Mouse (Mus musculus): ENCODE results near the gene Cldn13. TPM values are rescaled to one million over a fixed set of nuclear protein-coding genes. Genes with fewer than 3 reads are reported as not detected.
"Not testable (repeated sequence)": the region's sequence is repeated elsewhere in the genome, so short reads cannot be mapped to it uniquely, and the experiment has no call there.

Cldn13 gene
- polyA plus RNA-seq, 1 experiment from 2014 or later, result 3.8 TPM

DNA sequence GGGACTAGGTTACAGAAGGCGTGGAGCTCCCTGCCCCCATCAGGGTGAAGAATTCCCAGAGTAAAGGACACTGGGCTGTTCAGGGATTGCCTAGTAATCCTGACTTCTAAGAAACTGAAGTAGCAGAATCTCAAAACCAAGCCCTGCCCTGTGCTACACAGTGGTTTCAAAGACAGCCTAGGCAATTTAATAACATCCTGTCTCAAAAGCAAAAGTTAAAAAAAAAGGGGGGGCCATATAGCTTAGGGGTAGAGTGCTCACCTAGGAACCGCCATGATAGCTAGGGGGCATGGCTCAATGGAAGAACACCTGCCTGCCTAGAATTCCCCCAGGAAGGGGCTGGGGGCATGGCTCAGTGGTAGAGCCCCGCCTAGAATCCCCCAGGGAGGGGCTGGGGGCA lies 23.7 kb upstream of the Cldn13 start:
- Histone ChIP-seq H3K27me3 (ENCODE audit: control insufficient read depth, insufficient read depth, low read length) (no peaks in the 10 kb centered on the region), H3K9ac (ENCODE audit: low read length) (no peak overlapping the region), H3K4me3 (ENCODE audit: low read depth, low read length) (no peak overlapping the region), H3K27ac (ENCODE audit: low read depth, low read length) (no peak overlapping the region), H3K4me1 (ENCODE audit: control insufficient read depth, insufficient read depth, low read length) (no peaks in the 10 kb centered on the region), H3K4me2 (no peak overlapping the region), H3K36me3 (ENCODE audit: control insufficient read depth, insufficient read depth, low read length) (no peaks in the 10 kb centered on the region), H3K9me3 (ENCODE audit: control insufficient read depth, low read length) (no peaks in the 10 kb centered on the region)
- DNase-seq (ENCODE audit: low spot score, missing footprints) (no peak), ATAC-seq (ENCODE audit: low FRiP score) (no peak)
- WGBS, result 63% methylated on average over 3 of the region's 3 CpGs

DNA sequence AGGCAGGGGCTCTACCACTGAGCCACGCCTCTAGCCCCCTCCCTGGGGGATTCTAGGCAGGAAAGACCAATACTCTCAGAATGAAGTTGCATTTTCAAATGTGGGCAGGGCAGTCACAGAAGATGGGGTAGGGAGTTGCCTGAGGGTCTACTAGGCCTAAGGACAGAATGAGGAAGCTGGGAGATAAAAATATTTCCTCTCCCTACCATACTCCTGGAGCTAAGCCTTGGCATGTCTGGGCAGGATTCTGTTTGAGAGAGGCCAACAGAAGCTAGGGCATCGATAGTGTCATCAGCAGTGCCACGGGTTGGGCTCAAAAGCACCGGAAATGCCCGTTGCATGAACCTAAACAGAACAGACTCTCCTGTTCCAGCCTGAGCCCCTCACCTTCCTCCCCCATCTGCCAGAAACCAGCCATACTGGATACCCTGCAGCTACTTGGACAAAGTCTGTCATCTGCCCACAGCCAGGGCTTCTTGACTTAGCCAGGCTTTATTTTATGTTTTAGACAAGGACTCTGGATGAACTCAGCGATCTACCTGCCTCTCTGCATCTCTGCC lies 21.4 kb upstream of the Cldn13 start:
- no peak overlapping the region for H3K4me3 ChIP-seq (ENCODE audit: low read depth, low read length)
- no peak for DNase-seq (ENCODE audit: low spot score, missing footprints)
- H3K9me3 ChIP-seq (ENCODE audit: control insufficient read depth, low read length), result no peaks in the 10 kb centered on the region
- ATAC-seq (ENCODE audit: low FRiP score), result no peak
- H3K9ac ChIP-seq (ENCODE audit: low read length), result no peak overlapping the region
- WGBS, result 87% methylated on average over 6 of the region's 6 CpGs
- no peaks in the 10 kb centered on the region for H3K36me3 ChIP-seq (ENCODE audit: control insufficient read depth, insufficient read depth, low read length)
- H3K27me3 ChIP-seq (ENCODE audit: control insufficient read depth, insufficient read depth, low read length), result no peaks in the 10 kb centered on the region
- H3K4me2 ChIP-seq, result no peak overlapping the region
- peaks cover 4% of the 10 kb centered on the region for H3K4me1 ChIP-seq (ENCODE audit: control insufficient read depth, insufficient read depth, low read length)
- H3K27ac ChIP-seq (ENCODE audit: low read depth, low read length), result no peak overlapping the region

DNA sequence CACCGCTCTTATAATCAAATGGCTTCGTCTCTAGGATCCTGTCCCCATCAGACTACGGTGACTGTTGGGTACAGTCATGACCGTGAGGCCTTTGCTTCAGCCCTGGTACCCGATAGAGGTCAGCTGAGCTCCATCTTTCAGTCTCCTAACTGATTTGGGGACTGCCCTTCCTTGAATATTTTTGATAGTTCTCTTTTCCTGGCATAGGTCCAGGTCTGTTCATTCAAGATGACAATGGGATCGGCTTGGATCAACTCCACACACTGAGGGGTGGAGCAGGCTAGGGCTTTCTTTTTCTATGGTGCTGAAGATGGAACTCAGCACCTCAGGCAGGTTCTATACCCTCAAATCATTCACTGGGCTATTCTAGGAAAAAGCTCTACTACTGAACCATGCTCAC lies 20.7 kb upstream of the Cldn13 start:
- WGBS, result 95% methylated on average over 6 of the region's 6 CpGs
- ATAC-seq (ENCODE audit: low FRiP score) (no peak), DNase-seq (ENCODE audit: low spot score, missing footprints) (no peak)
- Histone ChIP-seq H3K4me3 (ENCODE audit: low read depth, low read length) (no peak overlapping the region), H3K4me1 (ENCODE audit: control insufficient read depth, insufficient read depth, low read length) (peaks cover 4% of the 10 kb centered on the region), H3K27ac (ENCODE audit: low read depth, low read length) (no peak overlapping the region), H3K9me3 (ENCODE audit: control insufficient read depth, low read length) (no peaks in the 10 kb centered on the region), H3K4me2 (no peak overlapping the region), H3K9ac (ENCODE audit: low read length) (no peak overlapping the region), H3K36me3 (ENCODE audit: control insufficient read depth, insufficient read depth, low read length) (no peaks in the 10 kb centered on the region), H3K27me3 (ENCODE audit: control insufficient read depth, insufficient read depth, low read length) (no peaks in the 10 kb centered on the region)

DNA sequence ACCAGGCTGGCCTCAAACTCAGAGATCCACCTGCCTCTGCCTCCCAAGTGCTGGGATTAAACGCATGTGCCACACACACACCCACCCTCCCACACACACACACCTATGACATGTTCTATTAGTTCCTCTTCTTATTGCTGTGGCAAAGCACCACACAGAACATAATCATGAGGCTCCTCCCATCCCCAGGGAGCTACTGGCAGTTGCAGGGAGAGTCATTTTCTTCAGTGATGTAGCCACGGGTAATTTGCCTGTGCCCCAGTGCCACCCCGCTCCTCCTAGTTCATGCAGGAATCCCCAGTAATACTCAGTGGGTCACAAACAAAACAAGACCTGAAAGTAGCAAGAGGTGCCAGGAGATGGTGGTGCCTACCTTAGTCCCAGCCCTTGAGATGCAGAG lies 19.3 kb upstream of the Cldn13 start:
- Histone ChIP-seq H3K9ac (ENCODE audit: low read length) (no peak overlapping the region), H3K4me3 (ENCODE audit: low read depth, low read length) (no peak overlapping the region), H3K36me3 (ENCODE audit: control insufficient read depth, insufficient read depth, low read length) (no peaks in the 10 kb centered on the region), H3K4me1 (ENCODE audit: control insufficient read depth, insufficient read depth, low read length) (peaks cover 4% of the 10 kb centered on the region), H3K27me3 (ENCODE audit: control insufficient read depth, insufficient read depth, low read length) (no peaks in the 10 kb centered on the region), H3K27ac (ENCODE audit: low read depth, low read length) (no peak overlapping the region), H3K9me3 (ENCODE audit: control insufficient read depth, low read length) (no peaks in the 10 kb centered on the region), H3K4me2 (no peak overlapping the region)
- ATAC-seq (ENCODE audit: low FRiP score) (no peak), DNase-seq (ENCODE audit: low spot score, missing footprints) (no peak)
- 95% methylated on average over 3 of the region's 3 CpGs for WGBS

DNA sequence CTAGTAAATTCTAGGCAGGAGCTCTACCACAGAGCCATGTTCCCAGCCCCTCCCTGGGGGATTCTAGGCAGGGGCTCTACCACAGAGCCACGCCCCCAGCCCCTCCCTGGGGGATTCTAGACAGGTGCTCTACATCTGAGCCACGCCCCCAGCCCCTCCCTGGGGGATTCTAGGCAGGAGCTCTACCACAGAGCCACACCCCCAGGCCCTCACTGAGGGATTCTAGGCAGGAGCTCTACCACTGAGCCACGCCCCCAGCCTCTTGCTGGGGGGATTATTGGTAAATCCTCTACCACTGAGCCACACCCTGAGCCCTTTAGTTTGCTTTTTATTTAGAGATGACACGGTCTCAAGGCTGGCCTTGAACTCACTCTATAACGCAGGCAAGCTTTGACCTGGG lies 18.4 kb upstream of the Cldn13 start:
- 81% methylated on average over 5 of the region's 5 CpGs for WGBS
- H3K36me3 ChIP-seq (ENCODE audit: control insufficient read depth, insufficient read depth, low read length); ATAC-seq (ENCODE audit: low FRiP score); H3K27ac ChIP-seq (ENCODE audit: low read depth, low read length); H3K9me3 ChIP-seq (ENCODE audit: control insufficient read depth, low read length); DNase-seq (ENCODE audit: low spot score, missing footprints); H3K4me3 ChIP-seq (ENCODE audit: low read depth, low read length); H3K4me2 ChIP-seq; H3K27me3 ChIP-seq (ENCODE audit: control insufficient read depth, insufficient read depth, low read length); H3K4me1 ChIP-seq (ENCODE audit: control insufficient read depth, insufficient read depth, low read length); H3K9ac ChIP-seq (ENCODE audit: low read length): not testable (repeated sequence)

DNA sequence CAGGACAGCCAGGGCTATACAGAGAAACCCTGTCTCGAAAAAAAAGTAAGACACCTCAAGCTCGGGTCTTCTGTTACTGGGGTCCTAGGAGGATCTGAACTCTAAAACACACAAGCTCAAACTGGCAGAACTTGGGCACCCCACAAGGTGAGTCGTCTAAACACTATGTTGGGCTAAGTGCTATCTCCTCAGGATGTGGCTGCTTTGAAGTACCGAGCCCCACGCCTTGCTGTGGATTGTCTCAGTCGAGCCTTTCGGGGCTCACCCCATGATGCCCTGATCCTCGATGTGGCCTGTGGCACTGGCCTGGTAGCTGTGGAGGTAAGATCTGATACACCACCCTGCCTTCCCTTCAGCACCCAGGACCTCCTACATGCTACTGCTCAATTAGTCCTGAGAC lies 18.0 kb upstream of the Cldn13 start:
- H3K4me3 ChIP-seq (ENCODE audit: low read depth, low read length), result no peak overlapping the region
- H3K4me2 ChIP-seq, result no peak overlapping the region
- H3K27me3 ChIP-seq (ENCODE audit: control insufficient read depth, insufficient read depth, low read length), result no peaks in the 10 kb centered on the region
- H3K36me3 ChIP-seq (ENCODE audit: control insufficient read depth, insufficient read depth, low read length), result no peaks in the 10 kb centered on the region
- no peak for ATAC-seq (ENCODE audit: low FRiP score)
- DNase-seq (ENCODE audit: low spot score, missing footprints), result no peak
- 93% methylated on average over 8 of the region's 8 CpGs for WGBS
- no peaks in the 10 kb centered on the region for H3K9me3 ChIP-seq (ENCODE audit: control insufficient read depth, low read length)
- H3K9ac ChIP-seq (ENCODE audit: low read length), result no peak overlapping the region
- H3K4me1 ChIP-seq (ENCODE audit: control insufficient read depth, insufficient read depth, low read length), result peaks cover 4% of the 10 kb centered on the region
- no peak overlapping the region for H3K27ac ChIP-seq (ENCODE audit: low read depth, low read length)

DNA sequence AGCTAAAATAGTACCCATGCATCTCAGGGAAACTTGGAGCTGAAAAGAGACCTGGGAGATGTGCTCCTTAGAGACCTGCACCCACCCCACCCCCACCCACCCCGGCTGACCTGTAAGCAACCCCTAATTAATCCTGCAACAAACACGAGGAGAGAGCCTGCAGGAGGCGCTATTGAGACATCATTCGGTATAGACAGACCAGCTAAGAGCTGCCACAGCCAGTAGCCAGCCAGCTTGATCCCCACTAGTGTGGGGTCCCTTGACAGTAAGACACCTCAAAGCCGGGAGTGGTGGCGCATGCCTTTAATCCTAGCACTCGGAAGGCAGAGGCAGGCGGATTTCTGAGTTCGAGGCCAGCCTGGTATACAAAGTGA lies 17.6 kb upstream of the Cldn13 start:
- Histone ChIP-seq H3K4me3 (ENCODE audit: low read depth, low read length) (peak overlapping the region; percentile 54), H3K9me3 (ENCODE audit: control insufficient read depth, low read length) (no peaks in the 10 kb centered on the region), H3K4me2 (peak overlapping the region; percentile 94), H3K4me1 (ENCODE audit: control insufficient read depth, insufficient read depth, low read length) (peaks cover 4% of the 10 kb centered on the region), H3K36me3 (ENCODE audit: control insufficient read depth, insufficient read depth, low read length) (no peaks in the 10 kb centered on the region), H3K27ac (ENCODE audit: low read depth, low read length) (no peak overlapping the region), H3K9ac (ENCODE audit: low read length) (peak overlapping the region; percentile 74), H3K27me3 (ENCODE audit: control insufficient read depth, insufficient read depth, low read length) (no peaks in the 10 kb centered on the region)
- WGBS, result 47% methylated on average over 9 of the region's 9 CpGs
- DNase-seq (ENCODE audit: low spot score, missing footprints), result no peak
- peak; percentile 22 for ATAC-seq (ENCODE audit: low FRiP score)

DNA sequence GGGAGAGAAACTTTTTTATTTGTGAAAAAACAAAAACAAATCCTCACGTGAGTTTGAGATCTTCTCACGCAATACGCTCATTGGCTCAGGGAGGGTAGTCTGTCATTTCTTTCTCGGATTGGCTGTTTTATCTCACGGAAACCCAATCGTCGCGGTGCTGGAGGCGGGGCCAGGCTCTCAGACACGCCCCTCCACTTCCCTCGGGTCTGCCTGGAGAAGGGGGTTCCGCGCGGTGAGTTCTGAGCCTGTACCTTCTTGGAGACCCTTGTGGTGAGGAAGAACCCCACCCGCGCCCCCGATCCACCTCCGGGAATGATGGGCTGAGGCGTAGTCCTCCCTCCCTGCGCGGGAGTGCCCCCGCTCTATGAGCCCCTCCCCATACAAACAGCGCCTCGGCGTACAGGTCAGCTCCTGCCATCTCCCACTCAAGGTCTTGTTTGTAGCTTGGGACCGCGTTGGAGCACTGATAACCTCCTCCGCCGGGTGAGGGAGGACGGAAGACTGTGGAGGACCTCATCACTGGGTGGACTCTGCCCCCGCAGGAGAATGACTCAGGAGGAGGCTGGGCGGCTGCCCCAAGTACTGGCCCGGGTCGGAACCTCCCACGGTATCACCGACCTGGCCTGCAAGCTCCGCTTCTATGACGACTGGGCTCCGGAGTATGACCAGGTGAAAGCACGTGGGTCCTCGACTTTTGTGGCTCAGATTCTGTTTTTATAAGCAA lies 17.0 kb upstream of the Cldn13 start, which contains the start of gene Mettl27:
Mettl27 (plus strand) TSS at position 190 of the 724 bp plus-strand sequence.
- no peak within 1 kb of the TSS for H3K27ac ChIP-seq (ENCODE audit: low read depth, low read length)
- peak within 1 kb of the TSS; percentile 74 for H3K9ac ChIP-seq (ENCODE audit: low read length)
- ATAC-seq (ENCODE audit: low FRiP score) (peak; percentile 94), DNase-seq (ENCODE audit: low spot score, missing footprints) (peak; percentile 98)
- H3K4me2 ChIP-seq, result peak within 1 kb of the TSS; percentile 94
- 1% methylated on average over 41 of the region's 41 CpGs for WGBS
- peaks cover 4% of the 10 kb centered on the region for H3K4me1 ChIP-seq (ENCODE audit: control insufficient read depth, insufficient read depth, low read length)
- H3K9me3 ChIP-seq (ENCODE audit: control insufficient read depth, low read length), result no peaks in the 10 kb centered on the region
- no peaks in the 10 kb centered on the region for H3K36me3 ChIP-seq (ENCODE audit: control insufficient read depth, insufficient read depth, low read length)
- peak within 1 kb of the TSS; percentile 54 for H3K4me3 ChIP-seq (ENCODE audit: low read depth, low read length)
- no peaks in the 10 kb centered on the region for H3K27me3 ChIP-seq (ENCODE audit: control insufficient read depth, insufficient read depth, low read length)

DNA sequence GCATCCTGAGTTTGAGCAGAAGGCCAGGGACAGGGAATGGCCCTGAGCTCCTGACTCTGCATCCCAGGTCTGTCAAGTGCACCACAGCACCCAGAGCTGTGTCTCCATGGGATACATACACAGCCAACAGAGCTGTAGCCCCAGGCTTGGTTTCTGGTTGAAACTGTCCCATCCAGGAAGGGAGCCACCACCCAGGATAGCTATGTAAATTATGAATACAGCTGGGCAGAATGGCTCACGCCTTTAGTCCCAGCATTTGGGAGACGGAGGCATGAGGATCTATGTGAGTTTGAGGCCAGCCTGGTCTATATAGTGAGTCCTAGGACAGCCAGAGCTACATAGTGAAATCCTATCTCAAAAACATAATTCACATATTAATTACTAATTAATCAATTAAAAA lies 14.7 kb upstream of the Cldn13 start:
- 90% methylated on average over 2 of the region's 2 CpGs for WGBS
- H3K27ac ChIP-seq (ENCODE audit: low read depth, low read length), result no peak overlapping the region
- H3K27me3 ChIP-seq (ENCODE audit: control insufficient read depth, insufficient read depth, low read length), result no peaks in the 10 kb centered on the region
- H3K4me1 ChIP-seq (ENCODE audit: control insufficient read depth, insufficient read depth, low read length), result peaks cover 4% of the 10 kb centered on the region
- ATAC-seq (ENCODE audit: low FRiP score) (no peak), DNase-seq (ENCODE audit: low spot score, missing footprints) (no peak)
- no peak overlapping the region for H3K4me3 ChIP-seq (ENCODE audit: low read depth, low read length)
- H3K9ac ChIP-seq (ENCODE audit: low read length), result no peak overlapping the region
- H3K4me2 ChIP-seq, result no peak overlapping the region
- no peaks in the 10 kb centered on the region for H3K9me3 ChIP-seq (ENCODE audit: control insufficient read depth, low read length)
- no peaks in the 10 kb centered on the region for H3K36me3 ChIP-seq (ENCODE audit: control insufficient read depth, insufficient read depth, low read length)

All from midbrain, embryonic 11.5 days (tissue).